Mouse (Mus musculus) hindbrain, embryonic 16.5 days (tissue): ENCODE results near the gene Trim17. TPM values are rescaled to one million over a fixed set of nuclear protein-coding genes. Genes with fewer than 3 reads are reported as not detected.

Experiments used
- ATAC-seq: fragments of 200-750 bp; cut with Nextera tagmentation; 2 replicates; pipeline ENCODE4 v1.8.0; 2017; ENCODE audit warnings: moderate TSS enrichment, moderate library complexity
- H3K27ac ChIP-seq: fragments of 300-500 bp; sonication (generic); 2 replicates; pipeline ENCODE4 v1.5.1; 2014; ENCODE audit warnings: low read depth, mild to moderate bottlenecking, control low read depth, low read length, moderate library complexity
- H3K27me3 ChIP-seq: fragments of 300-500 bp; sonication (generic); replicated peaks from 2 replicates; pipeline ENCODE4 v1.6.1; 2014; ENCODE audit warnings: low read length; ENCODE audit not compliant: control insufficient read depth, insufficient read depth
- H3K36me3 ChIP-seq: fragments of 300-500 bp; sonication (generic); 2 replicates; pipeline ENCODE4 v1.6.1; 2014; ENCODE audit warnings: mild to moderate bottlenecking, low read length, moderate library complexity, mixed read lengths; ENCODE audit not compliant: control insufficient read depth, insufficient read depth
- H3K4me1 ChIP-seq: fragments of 300-500 bp; sonication (generic); 2 replicates; pipeline ENCODE4 v1.6.1; 2014; ENCODE audit warnings: low read depth, low read length; ENCODE audit not compliant: control insufficient read depth, insufficient read depth
- H3K4me2 ChIP-seq: fragments of 300-500 bp; sonication (generic); 2 replicates; pipeline ENCODE4 v1.6.1; 2014; ENCODE audit warnings: mild to moderate bottlenecking, low read length, control low read depth, moderate library complexity
- H3K4me3 ChIP-seq: fragments of 300-500 bp; sonication (generic); 2 replicates; pipeline ENCODE4 v1.5.1; 2014; ENCODE audit warnings: mild to moderate bottlenecking, low read length, control low read depth, moderate library complexity
- H3K9ac ChIP-seq: fragments of 300-500 bp; sonication (generic); 2 replicates; pipeline ENCODE4 v1.6.1; 2014; ENCODE audit warnings: low read depth, mild to moderate bottlenecking, control low read depth, low read length, moderate library complexity
- H3K9me3 ChIP-seq: fragments of 300-500 bp; sonication (generic); 2 replicates; pipeline ENCODE4 v1.6.1; 2014; ENCODE audit warnings: mild to moderate bottlenecking, low read length, moderate library complexity; ENCODE audit not compliant: control insufficient read depth
- WGBS: fragments of 180-500 bp; shearing (Covaris S2); extraction: QIAGEN DNeasy Blood & Tissue Kit; methylation state at CpG from one replicate; pipeline ENCODE4 v1.1.7; 2014; 5-methylcytosine and 5-hydroxymethylcytosine counted together
- polyA plus RNA-seq: library from polyadenylated mRNA; unstranded; fragments of >200 nt; fragmentation: Nextera tagmentation; extraction: Ambion mirVana; gene quantifications from 2 replicates; pipeline ENCODE4 v1.2.1, GENCODE M21; 2015

Gene Trim17
- 1.1 and 1.8 TPM in 2 replicates for polyA plus RNA-seq

GRCm38 (mm10) chr11:58954420-58955142, at the start of gene Trim17, which contains the start of gene Hist3h2a:
TSS of gene Trim17 (plus strand) at chr11:58954685.
TSS of gene Hist3h2a (plus strand) at chr11:58954685.
- H3K27me3 ChIP-seq, result no peaks in the 10 kb centered on the region
- no peaks in the 10 kb centered on the region; the same call in 1 of the 2 replicates for H3K36me3 ChIP-seq
- H3K27ac ChIP-seq, result peak within 1 kb of the TSS; percentile 99
- ATAC-seq, result peak; percentile 92
- peak within 1 kb of the TSS; percentile 95 for H3K4me2 ChIP-seq
- peaks cover 46% of the 10 kb centered on the region for H3K4me1 ChIP-seq
- H3K4me3 ChIP-seq, result peak within 1 kb of the TSS; percentile 57
- WGBS, result under 1% methylated on average over 49 of the region's 49 CpGs
- no peaks in the 10 kb centered on the region for H3K9me3 ChIP-seq
- H3K9ac ChIP-seq, result peak within 1 kb of the TSS; percentile 86

DNA sequence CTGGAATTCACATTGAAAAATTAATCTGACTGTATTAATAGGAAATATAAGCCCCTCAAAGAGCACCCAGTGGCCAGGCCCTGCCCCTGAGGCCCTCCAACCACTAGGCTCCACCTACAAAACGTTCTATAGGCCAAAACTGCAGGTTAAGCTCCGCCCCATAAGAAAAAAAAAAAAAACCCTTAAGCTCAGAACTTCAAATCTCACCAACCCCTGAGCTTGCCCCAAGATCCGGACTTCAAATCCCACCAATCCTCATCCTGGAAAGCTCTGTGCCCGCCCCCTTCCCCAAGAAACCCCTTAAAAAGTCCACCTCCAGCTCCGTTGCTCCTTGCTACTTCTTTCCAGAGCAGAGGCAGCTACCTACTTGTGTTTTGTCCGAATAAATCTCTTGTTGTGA, 49.6 kb upstream of the Trim17 start:
- H3K9me3 ChIP-seq, result no peaks in the 10 kb centered on the region
- H3K4me1 ChIP-seq, result peaks cover 9% of the 10 kb centered on the region
- peak overlapping the region; percentile 87 for H3K4me2 ChIP-seq
- H3K27ac ChIP-seq, result no peak overlapping the region
- no peak for ATAC-seq
- H3K4me3 ChIP-seq, result no peak overlapping the region
- WGBS, result 52% methylated on average over 6 of the region's 6 CpGs
- no peaks in the 10 kb centered on the region for H3K27me3 ChIP-seq
- H3K9ac ChIP-seq, result no peak overlapping the region
- peaks cover 6% of the 10 kb centered on the region; the same call in 1 of the 2 replicates for H3K36me3 ChIP-seq

DNA sequence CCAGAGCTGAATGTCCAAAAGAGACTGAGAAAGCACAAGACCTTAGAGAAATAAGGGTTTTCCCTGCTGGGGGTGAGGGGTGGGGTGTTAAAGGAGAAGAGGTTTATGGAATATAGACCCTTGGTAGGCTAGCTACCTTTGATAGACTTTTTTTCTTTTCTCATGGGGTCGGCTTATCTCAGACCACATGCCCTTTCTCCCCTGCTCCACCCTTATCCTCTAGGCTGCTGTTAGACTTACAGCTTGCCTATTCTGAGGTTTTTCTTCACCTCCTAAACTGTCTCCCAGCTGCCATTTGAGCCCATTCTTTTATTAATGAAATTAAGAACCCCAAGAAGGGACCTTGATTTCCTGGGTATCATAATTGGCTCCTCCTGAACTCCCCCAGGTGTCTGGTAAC, 40.7 kb upstream of the Trim17 start:
- 92% methylated on average over 1 of the region's 1 CpGs for WGBS

GRCm38 (mm10) chr11:58914461-58915028, 39.9 kb upstream of the Trim17 start:
- no peaks in the 10 kb centered on the region for H3K9me3 ChIP-seq
- H3K36me3 ChIP-seq, result no peaks in the 10 kb centered on the region
- 10% methylated on average over 17 of the region's 17 CpGs for WGBS
- H3K27ac ChIP-seq, result peak overlapping the region; percentile 24; the same call in 1 of the 2 replicates
- H3K4me2 ChIP-seq, result peak overlapping the region; percentile 66
- peak overlapping the region; percentile 35 for H3K4me3 ChIP-seq
- H3K9ac ChIP-seq, result peak overlapping the region; percentile 54; the same call in 1 of the 2 replicates
- 0 out of 2 replicates have a peak, but pooled peaks have one; percentile 50 for ATAC-seq
- peaks cover 6% of the 10 kb centered on the region for H3K4me1 ChIP-seq
- H3K27me3 ChIP-seq, result no peaks in the 10 kb centered on the region

More for the DNA sequence above, 40.7 kb upstream of the Trim17 start:
- Histone ChIP-seq H3K27me3 (no peaks in the 10 kb centered on the region), H3K36me3 (no peaks in the 10 kb centered on the region), H3K4me3 (no peak overlapping the region), H3K4me1 (peaks cover 6% of the 10 kb centered on the region), H3K9me3 (no peaks in the 10 kb centered on the region), H3K4me2 (no peak overlapping the region), H3K27ac (no peak overlapping the region), H3K9ac (no peak overlapping the region)
- ATAC-seq, result no peak

DNA sequence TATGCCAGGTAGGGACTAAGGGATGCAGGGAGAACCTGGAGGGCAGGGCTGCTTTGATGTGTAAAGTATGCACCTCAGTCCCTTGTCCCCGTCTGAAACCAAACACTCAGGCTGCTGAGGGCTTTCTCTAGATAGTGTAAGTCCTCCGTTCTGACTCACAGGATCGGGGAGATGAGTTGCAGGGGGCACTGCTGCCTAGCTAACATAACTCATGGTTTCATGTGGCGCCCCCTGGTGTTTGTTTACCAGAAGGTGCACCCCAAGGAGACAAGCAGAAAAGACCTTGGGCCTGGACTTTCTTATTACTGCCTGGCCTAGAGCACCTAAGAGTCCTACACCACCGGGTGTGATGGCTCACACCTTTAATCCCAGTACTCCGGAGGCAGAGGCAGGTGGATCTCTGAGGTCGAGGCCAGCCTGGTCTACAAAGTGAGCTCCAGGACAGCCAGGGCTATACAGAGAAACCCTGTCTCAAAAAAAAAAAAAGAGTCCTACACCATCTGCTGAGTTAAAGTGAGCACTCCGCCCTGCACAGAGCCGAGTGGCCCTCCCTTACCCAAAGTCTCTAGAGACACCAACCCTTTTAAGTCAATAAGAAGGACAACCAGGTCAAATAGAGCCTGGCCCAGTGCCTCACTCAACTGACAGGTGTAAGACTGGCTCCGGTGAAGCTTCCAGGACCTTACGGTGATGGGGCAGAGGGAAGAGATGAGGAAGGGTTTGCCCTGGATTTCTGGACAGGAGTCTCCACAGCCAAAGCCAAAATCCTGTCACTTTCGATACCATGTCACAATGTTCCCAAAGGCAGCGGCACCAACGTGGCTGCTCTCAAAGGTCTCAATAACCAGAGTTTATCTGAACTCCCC, 37.4 kb upstream of the Trim17 start:
- no peak overlapping the region for H3K4me2 ChIP-seq
- no peaks in the 10 kb centered on the region for H3K36me3 ChIP-seq
- H3K27me3 ChIP-seq, result no peaks in the 10 kb centered on the region
- no peak overlapping the region for H3K9ac ChIP-seq
- H3K27ac ChIP-seq, result no peak overlapping the region
- no peak overlapping the region for H3K4me3 ChIP-seq
- no peaks in the 10 kb centered on the region for H3K9me3 ChIP-seq
- 52% methylated on average over 14 of the region's 14 CpGs for WGBS
- H3K4me1 ChIP-seq, result peaks cover 6% of the 10 kb centered on the region
- no peak for ATAC-seq

DNA sequence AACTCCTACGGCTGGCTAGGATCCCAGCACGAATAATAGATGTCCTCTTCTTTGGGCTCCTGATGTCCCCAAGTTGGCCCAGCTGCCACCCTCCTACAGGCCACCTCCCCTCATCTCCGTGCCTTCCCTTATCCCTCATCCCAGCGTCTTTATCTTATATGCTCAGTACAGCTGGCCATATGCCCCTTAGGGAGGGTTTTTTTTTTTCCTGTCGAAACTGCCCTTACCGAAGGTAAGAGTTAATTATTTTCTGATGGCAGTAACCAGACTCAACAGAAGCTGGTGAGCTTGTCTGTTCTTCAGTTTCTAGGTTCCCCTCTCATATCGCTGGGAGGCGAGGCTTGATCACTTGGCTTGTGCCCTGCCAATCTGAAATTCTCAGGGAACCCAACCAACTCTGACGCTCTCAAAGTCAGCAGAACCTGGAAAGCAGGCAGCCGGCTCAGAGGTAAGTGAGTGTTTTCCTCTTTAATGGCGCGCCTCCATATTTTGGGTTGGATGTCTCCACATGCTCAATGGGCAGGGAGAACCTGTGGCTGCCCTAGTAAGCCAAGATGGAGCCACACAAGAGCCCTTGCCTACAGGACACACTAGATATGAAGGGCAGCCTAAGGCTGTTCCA, 36.6 kb upstream of the Trim17 start, which contains the start of gene Btnl10:
Btnl10 (plus strand) TSS at position 164 of the 622 bp plus-strand sequence.
- 88% methylated on average over 12 of the region's 12 CpGs for WGBS
- H3K9me3 ChIP-seq, result no peaks in the 10 kb centered on the region
- H3K4me3 ChIP-seq, result no peak within 1 kb of the TSS
- peaks cover 6% of the 10 kb centered on the region for H3K4me1 ChIP-seq
- no peaks in the 10 kb centered on the region for H3K36me3 ChIP-seq
- H3K27me3 ChIP-seq, result no peaks in the 10 kb centered on the region
- H3K9ac ChIP-seq, result no peak within 1 kb of the TSS
- no peak within 1 kb of the TSS for H3K27ac ChIP-seq
- no peak for ATAC-seq
- no peak within 1 kb of the TSS for H3K4me2 ChIP-seq

- Histone ChIP-seq H3K4me3 (no peak overlapping the region), H3K27ac (no peak overlapping the region), H3K9ac (no peak overlapping the region), H3K4me1 (peaks cover 6% of the 10 kb centered on the region), H3K27me3 (no peaks in the 10 kb centered on the region), H3K4me2 (no peak overlapping the region), H3K9me3 (no peaks in the 10 kb centered on the region), H3K36me3 (no peaks in the 10 kb centered on the region)
- no peak for ATAC-seq
- 73% methylated on average over 5 of the region's 5 CpGs for WGBS
These were observed 35.7 kb upstream of the Trim17 start for GRCm38 (mm10) chr11:58918759-58919158.

GRCm38 (mm10) chr11:58922420-58922819, 32.1 kb upstream of the Trim17 start:
- Histone ChIP-seq H3K9me3 (no peaks in the 10 kb centered on the region), H3K4me3 (no peak overlapping the region), H3K4me1 (no peaks in the 10 kb centered on the region), H3K4me2 (no peak overlapping the region), H3K27me3 (no peaks in the 10 kb centered on the region), H3K27ac (no peak overlapping the region), H3K9ac (no peak overlapping the region), H3K36me3 (no peaks in the 10 kb centered on the region)
- 83% methylated on average over 9 of the region's 9 CpGs for WGBS
- no peak for ATAC-seq
